In genomic region chr13:112153681-112154127, GRCm38 (mm10) we compare ENCODE assay signal across 8 mouse cellular contexts.
DNase-seq lines count a peak whose midpoint lies in the region; ATAC-seq lines count a peak whose summit lies in the region.

No protein-coding gene starts in this region.

- H3K4me1 ChIP-seq in forebrain, embryonic 15.5 days, result peaks cover 14% of the 10 kb centered on the region

- no peaks in the 10 kb centered on the region for H3K27me3 ChIP-seq in forebrain, embryonic 15.5 days

- no peaks in the 10 kb centered on the region for H3K36me3 ChIP-seq in forebrain, embryonic 15.5 days

- peak; percentile 41 to 65 for DNase-seq in adrenal gland, adult (ENCODE audit: inconsistent age in 2 of 2, low spot score in 1 of 2)
- no peak for DNase-seq in adrenal gland, postnatal 4 days (ENCODE audit: low spot score in 2 of 2)
- peak; percentile 6 for DNase-seq in thymus, postnatal 14 days
- no peak for DNase-seq in thymus, postnatal 36 days
- DNase-seq in heart, postnatal 36 days, result peak; percentile 3 to 6
- peak; percentile 49 for DNase-seq in lung, postnatal 10 days

- no peak overlapping the region for H3K9ac ChIP-seq in forebrain, embryonic 15.5 days (replicated peaks)

- WGBS in forebrain, embryonic 15.5 days, result 34% methylated on average over 4 of the region's 4 CpGs

- H3K9me3 ChIP-seq in forebrain, embryonic 15.5 days, result no peaks in the 10 kb centered on the region

- H3K4me2 ChIP-seq in forebrain, embryonic 15.5 days (replicated peaks), result no peak overlapping the region

- H3K4me3 ChIP-seq in forebrain, embryonic 15.5 days, result no peak overlapping the region

- no peak overlapping the region for H3K27ac ChIP-seq in forebrain, embryonic 15.5 days (replicated peaks)

- ATAC-seq in erythroid progenitor cell, adult 5-6 weeks (replicated peaks; ENCODE audit: low FRiP score, poor library complexity, severe bottlenecking), result no peak
- ATAC-seq in forebrain, embryonic 15.5 days (replicated peaks), result no peak

- intact Hi-C loops in heart, postnatal 36 days (cut with DNase I), result no loop called here

Comparison
In these comparisons a context has a peak if more than half of its experiments do, and no peak if none do; other contexts are left out.
1. DNase-seq: peak in adrenal gland, adult (2 of 2), thymus, postnatal 14 days (single experiment), heart, postnatal 36 days (2 of 2) and lung, postnatal 10 days (single experiment); none in adrenal gland, postnatal 4 days (0 of 2) and thymus, postnatal 36 days (0 of 2).